Mouse (Mus musculus) forebrain, embryonic 13.5 days (tissue): Measurements from ENCODE around the gene Tmem217. TPM values are rescaled to one million over a fixed set of nuclear protein-coding genes. Genes with fewer than 3 reads are reported as not detected.
A peak's percentile ranks its signal among the peaks of the same experiment; 100 is the strongest.
"Not testable (repeated sequence)": the region's sequence is repeated elsewhere in the genome, so short reads cannot be mapped to it uniquely, and the experiment has no call there.

Experiments used
- ATAC-seq: fragments of 200-750 bp; cut with Nextera tagmentation; 2 replicates; pipeline ENCODE4 v1.8.0; 2017
- H3K27ac ChIP-seq: fragments of 300-500 bp; sonication (generic); 2 replicates; pipeline ENCODE4 v1.5.1; 2015; ENCODE audit warnings: inconsistent platforms, mild to moderate bottlenecking, moderate library complexity
- H3K27me3 ChIP-seq: fragments of 300-500 bp; sonication (generic); 2 replicates; pipeline ENCODE4 v1.6.1; 2015; ENCODE audit warnings: mild to moderate bottlenecking, inconsistent platforms
- H3K36me3 ChIP-seq: fragments of 300-500 bp; sonication (generic); 2 replicates; pipeline ENCODE4 v1.6.1; 2015; ENCODE audit warnings: mild to moderate bottlenecking, inconsistent platforms; ENCODE audit not compliant: poor library complexity, severe bottlenecking
- H3K4me1 ChIP-seq: fragments of 300-500 bp; sonication (generic); 2 replicates; pipeline ENCODE4 v1.6.1; 2015; ENCODE audit warnings: inconsistent platforms
- H3K4me2 ChIP-seq: fragments of 300-500 bp; sonication (generic); 2 replicates; pipeline ENCODE4 v1.6.1; 2015; ENCODE audit warnings: inconsistent platforms, mild to moderate bottlenecking, moderate library complexity
- H3K4me3 ChIP-seq: fragments of 300-500 bp; sonication (generic); 2 replicates; pipeline ENCODE4 v1.5.1; 2015; ENCODE audit warnings: mild to moderate bottlenecking, inconsistent platforms
- H3K9ac ChIP-seq: fragments of 300-500 bp; sonication (generic); 2 replicates; pipeline ENCODE4 v1.6.1; 2015; ENCODE audit warnings: mild to moderate bottlenecking, inconsistent platforms
- H3K9me3 ChIP-seq: fragments of 300-500 bp; sonication (generic); replicated peaks from 2 replicates; pipeline ENCODE4 v1.6.1; 2016; ENCODE audit warnings: inconsistent platforms
- WGBS: fragments of 180-500 bp; shearing (Covaris S2); methylation state at CpG from one replicate; pipeline ENCODE4 v1.1.7; 2015; 5-methylcytosine and 5-hydroxymethylcytosine counted together
- polyA plus RNA-seq: library from polyadenylated mRNA; unstranded; fragments of >200 nt; fragmentation: Nextera tagmentation; extraction: Ambion mirVana; gene quantifications from 2 replicates; pipeline ENCODE4 v1.2.1, GENCODE M21; 2015

Gene Tmem217
- polyA plus RNA-seq, 1 experiment from 2014 or later = 1.3 TPM

GRCm38 (mm10) chr17:29499511-29499910 is 52.7 kb downstream of the Tmem217 start:
- H3K27ac ChIP-seq = no peak overlapping the region
- 83% methylated on average over 6 of the region's 6 CpGs for WGBS

GRCm38 (mm10) chr17:29498952-29499351 is 53.2 kb downstream of the Tmem217 start:
- H3K4me2 ChIP-seq, H3K4me1 ChIP-seq, H3K9me3 ChIP-seq, H3K9ac ChIP-seq, H3K4me3 ChIP-seq, ATAC-seq, H3K27ac ChIP-seq, H3K27me3 ChIP-seq: not testable (repeated sequence)
- WGBS = 95% methylated on average over 2 of the region's 2 CpGs
- peaks cover 12% of the 10 kb centered on the region for H3K36me3 ChIP-seq

More at GRCm38 (mm10) chr17:29499511-29499910, 52.7 kb downstream of the Tmem217 start:
- Histone ChIP-seq H3K4me3 (no peak overlapping the region), H3K9me3 (no peaks in the 10 kb centered on the region), H3K4me2 (no peak overlapping the region), H3K4me1 (peaks cover 8% of the 10 kb centered on the region; the same call in 1 of the 2 replicates), H3K9ac (no peak overlapping the region), H3K27me3 (peaks cover 4% of the 10 kb centered on the region; the same call in 1 of the 2 replicates), H3K36me3 (peaks cover 7% of the 10 kb centered on the region)
- no peak for ATAC-seq

- 71% methylated on average over 4 of the region's 4 CpGs for WGBS
- ATAC-seq = no peak
- no peaks in the 10 kb centered on the region for H3K27me3 ChIP-seq
- no peak overlapping the region for H3K4me3 ChIP-seq
- no peak overlapping the region for H3K27ac ChIP-seq
- H3K36me3 ChIP-seq = peaks cover 17% of the 10 kb centered on the region
- no peak overlapping the region for H3K4me2 ChIP-seq
- H3K9ac ChIP-seq = no peak overlapping the region
- peaks cover 13% of the 10 kb centered on the region for H3K4me1 ChIP-seq
- H3K9me3 ChIP-seq = no peaks in the 10 kb centered on the region
Observed at GRCm38 (mm10) chr17:29498028-29498427, 54.2 kb downstream of the Tmem217 start.

GRCm38 (mm10) chr17:29497481-29497880 is 54.7 kb downstream of the Tmem217 start:
- not testable (repeated sequence) for ATAC-seq, H3K27ac ChIP-seq, H3K9me3 ChIP-seq, H3K4me3 ChIP-seq, H3K9ac ChIP-seq, H3K4me2 ChIP-seq, H3K27me3 ChIP-seq
- 35% methylated on average over 1 of the region's 1 CpGs for WGBS
- Histone ChIP-seq H3K36me3 (peaks cover 17% of the 10 kb centered on the region), H3K4me1 (peaks cover 10% of the 10 kb centered on the region)

- 92% methylated on average over 3 of the region's 3 CpGs for WGBS
- Histone ChIP-seq H3K4me1 (peaks cover 10% of the 10 kb centered on the region), H3K4me3 (no peak overlapping the region), H3K27me3 (no peaks in the 10 kb centered on the region), H3K9ac (no peak overlapping the region), H3K36me3 (peaks cover 17% of the 10 kb centered on the region), H3K4me2 (no peak overlapping the region), H3K9me3 (no peaks in the 10 kb centered on the region), H3K27ac (no peak overlapping the region)
- ATAC-seq = no peak
Observed at GRCm38 (mm10) chr17:29497071-29497354, 55.2 kb downstream of the Tmem217 start.

GRCm38 (mm10) chr17:29496211-29497070 is 55.7 kb downstream of the Tmem217 start:
- H3K4me3 ChIP-seq = no peak overlapping the region
- no peaks in the 10 kb centered on the region for H3K9me3 ChIP-seq
- peaks cover 14% of the 10 kb centered on the region for H3K4me1 ChIP-seq
- no peak overlapping the region for H3K27ac ChIP-seq
- no peak overlapping the region for H3K4me2 ChIP-seq
- H3K9ac ChIP-seq = no peak overlapping the region
- H3K27me3 ChIP-seq = no peaks in the 10 kb centered on the region
- WGBS = 77% methylated on average over 6 of the region's 6 CpGs
- ATAC-seq = no peak
- H3K36me3 ChIP-seq = peaks cover 17% of the 10 kb centered on the region

GRCm38 (mm10) chr17:29494732-29495076 is 57.5 kb downstream of the Tmem217 start:
- Histone ChIP-seq H3K4me2 (no peak overlapping the region), H3K4me1 (peaks cover 14% of the 10 kb centered on the region), H3K4me3 (no peak overlapping the region), H3K36me3 (peaks cover 17% of the 10 kb centered on the region), H3K27me3 (no peaks in the 10 kb centered on the region), H3K27ac (no peak overlapping the region), H3K9ac (peak overlapping the region; percentile 34; the same call in 1 of the 2 replicates), H3K9me3 (no peaks in the 10 kb centered on the region)
- 63% methylated on average over 7 of the region's 8 CpGs for WGBS
- ATAC-seq = no peak

GRCm38 (mm10) chr17:29494062-29494731 is 58.0 kb downstream of the Tmem217 start:
- Histone ChIP-seq H3K4me2 (no peak overlapping the region), H3K4me3 (no peak overlapping the region), H3K36me3 (peaks cover 17% of the 10 kb centered on the region), H3K27ac (no peak overlapping the region), H3K9me3 (no peaks in the 10 kb centered on the region), H3K27me3 (no peaks in the 10 kb centered on the region), H3K9ac (peak overlapping the region; percentile 34; the same call in 1 of the 2 replicates), H3K4me1 (peaks cover 17% of the 10 kb centered on the region)
- ATAC-seq = no peak
- WGBS = 77% methylated on average over 10 of the region's 10 CpGs

- Histone ChIP-seq H3K27me3 (no peaks in the 10 kb centered on the region), H3K4me2 (peak overlapping the region; percentile 94), H3K27ac (no peak overlapping the region), H3K9me3 (no peaks in the 10 kb centered on the region), H3K9ac (0 out of 2 replicates have a peak overlapping the region, but pooled peaks have one; percentile 13), H3K36me3 (peaks cover 17% of the 10 kb centered on the region), H3K4me1 (peaks cover 23% of the 10 kb centered on the region), H3K4me3 (peak overlapping the region; percentile 93; the same call in 1 of the 2 replicates)
- 84% methylated on average over 11 of the region's 11 CpGs for WGBS
- no peak for ATAC-seq
Observed at GRCm38 (mm10) chr17:29493461-29493980, 58.7 kb downstream of the Tmem217 start.

- Histone ChIP-seq H3K27ac (peak overlapping the region; percentile 93), H3K9ac (peak overlapping the region; percentile 96), H3K4me1 (peaks cover 24% of the 10 kb centered on the region), H3K4me2 (peak overlapping the region; percentile 94), H3K27me3 (no peaks in the 10 kb centered on the region), H3K36me3 (peaks cover 17% of the 10 kb centered on the region), H3K9me3 (no peaks in the 10 kb centered on the region), H3K4me3 (peak overlapping the region; percentile 93)
- WGBS = 1% methylated on average over 22 of the region's 22 CpGs
- no peak for ATAC-seq
Observed at GRCm38 (mm10) chr17:29492269-29493191, 59.7 kb downstream of the Tmem217 start.

- Histone ChIP-seq H3K36me3 (peaks cover 17% of the 10 kb centered on the region), H3K9ac (peak overlapping the region; percentile 96), H3K27me3 (no peaks in the 10 kb centered on the region), H3K4me2 (peak overlapping the region; percentile 94), H3K4me1 (peaks cover 24% of the 10 kb centered on the region), H3K4me3 (peak overlapping the region; percentile 93), H3K27ac (peak overlapping the region; percentile 93), H3K9me3 (no peaks in the 10 kb centered on the region)
- ATAC-seq = no peak
- WGBS = under 1% methylated on average over 48 of the region's 48 CpGs
Observed at GRCm38 (mm10) chr17:29491591-29492268, 60.5 kb downstream of the Tmem217 start.
